Comparison of ENCODE assay signal across 8 mouse cellular contexts in the genomic region with DNA sequence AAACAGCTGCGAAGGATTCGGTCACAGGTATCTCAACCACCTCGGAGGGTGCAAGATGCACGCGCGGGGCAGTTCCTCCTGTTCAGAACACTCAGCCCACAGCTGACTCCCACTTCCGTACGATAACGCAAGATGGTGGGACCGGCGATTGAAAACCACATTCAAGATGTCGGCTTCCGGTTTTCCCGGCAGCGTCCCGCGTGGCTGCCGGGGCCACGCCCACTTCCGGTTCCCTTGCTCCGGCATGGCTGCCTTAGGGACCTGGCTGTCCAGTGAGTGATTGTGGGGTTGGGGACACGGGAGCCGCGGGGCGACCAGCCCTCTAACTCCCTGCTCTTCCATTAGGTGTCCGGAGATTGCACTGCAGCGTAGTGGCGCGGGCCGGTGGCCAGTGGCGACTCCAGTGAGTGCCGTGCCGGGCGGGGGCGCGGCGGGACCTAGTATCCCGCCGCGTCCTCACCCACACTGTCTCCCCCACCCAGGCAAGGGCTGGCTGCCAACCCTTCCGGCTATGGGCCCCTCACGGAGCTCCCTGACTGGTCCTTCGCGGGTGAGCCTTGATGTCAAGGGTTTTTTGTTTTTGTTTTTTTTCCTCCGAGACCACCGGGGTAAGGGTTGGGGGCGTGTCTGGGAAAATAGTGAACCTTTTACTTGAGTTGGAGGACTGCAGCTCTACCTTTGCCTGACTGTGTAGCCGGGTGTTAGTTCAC. TPM values are rescaled to one million over a fixed set of nuclear protein-coding genes. Genes with fewer than 3 reads are reported as not detected.
DNase-seq lines count a peak whose midpoint lies in the region; ATAC-seq lines count a peak whose summit lies in the region.

TSS of gene Mrpl52 (plus strand) at position 221 of the 710 bp plus-strand sequence.

- under 1% methylated on average over 48 of the region's 48 CpGs for WGBS in intestine, embryonic 15.5 days

- H3K4me1 ChIP-seq in intestine, embryonic 15.5 days (replicated peaks), result peaks cover 20% of the 10 kb centered on the region

- peak; percentile 95 for DNase-seq in adrenal gland, adult 2 months
- DNase-seq in embryo, embryonic 11.5 days (ENCODE audit: low read depth, low spot score), result peak; percentile 90
- DNase-seq in gastrocnemius, postnatal 4 days (ENCODE audit: low spot score in 2 of 2), result peak; percentile 80 to 93
- peak; percentile 91 for DNase-seq in left cerebral cortex, postnatal 14 days (ENCODE audit: low spot score in 2 of 2)
- peak; percentile 92 for DNase-seq in right cerebral cortex, postnatal 25 days
- peak; percentile 89 to 93 for DNase-seq in urinary bladder, postnatal 36 days (ENCODE audit: low spot score in 2 of 2)

- intact Hi-C loops in left cerebral cortex, postnatal 14 days (cut with DNase I), result no loop called here

- no peaks in the 10 kb centered on the region for H3K27me3 ChIP-seq in intestine, embryonic 15.5 days (replicated peaks)

- H3K4me2 ChIP-seq in intestine, embryonic 15.5 days (replicated peaks), result peak within 1 kb of the TSS; percentile 62

- H3K9me3 ChIP-seq in intestine, embryonic 15.5 days, result no peaks in the 10 kb centered on the region

- peak within 1 kb of the TSS; percentile 81 for H3K27ac ChIP-seq in intestine, embryonic 15.5 days

- ATAC-seq in intestine, embryonic 15.5 days, result peak; percentile 77
- ATAC-seq in megakaryocyte-erythroid progenitor cell, adult 5-6 weeks (replicated peaks; ENCODE audit: low FRiP score, low TSS enrichment, poor library complexity, severe bottlenecking), result peak; percentile 71

- peak within 1 kb of the TSS; percentile 91 for H3K4me3 ChIP-seq in intestine, embryonic 15.5 days (replicated peaks)

- peaks cover 2% of the 10 kb centered on the region; the same call in 1 of the 2 replicates for H3K36me3 ChIP-seq in intestine, embryonic 15.5 days

- peak within 1 kb of the TSS; percentile 94 for H3K9ac ChIP-seq in intestine, embryonic 15.5 days

RNA-seq across cellular contexts. Expression of gene Mrpl52, which starts in this region (rescaled TPM):
- total RNA-seq in adrenal gland, adult 2 months (2021), result 100 to 1,000 TPM; 162 to 202 TPM
- 2,091 and 3,081 TPM in 2 replicates for polyA plus RNA-seq in adrenal gland, adult 2 months (2012; rRNA removed)
- total RNA-seq in gastrocnemius, postnatal 4 days (2021), result 100 to 1,000 TPM; 151 to 166 TPM
- polyA plus RNA-seq in intestine, embryonic 15.5 days (2015; fragmentation: Nextera tagmentation; extraction: Ambion mirVana), result 270 and 308 TPM in 2 replicates
- total RNA-seq in left cerebral cortex, postnatal 14 days (2021), result 10 to 100 TPM; 79.5 to 91.5 TPM
- 504 and 507 TPM in 2 replicates for total RNA-seq in megakaryocyte-erythroid progenitor cell, adult 5-6 weeks (2014; fragmentation: Nextera tagmentation)
- 266 and 434 TPM in 2 replicates for total RNA-seq in megakaryocyte-erythroid progenitor cell, adult 5-6 weeks (2017)

Comparison
In these comparisons a context has a peak if more than half of its experiments do, and no peak if none do; other contexts are left out.
1. Peak in every context shown above with its lines: DNase-seq, ATAC-seq, H3K4me3 ChIP-seq and H3K27ac ChIP-seq.